Mouse (Mus musculus) heart, adult 2 months (tissue): ENCODE data around the gene Mpv17l2. TPM values are rescaled to one million over a fixed set of nuclear protein-coding genes. Genes with fewer than 3 reads are reported as not detected.

Experiments used
- DNase-seq, 2 experiments: peaks; one replicate each; pipeline ENCODE4 v3.0.0; 2021
- H3K27ac ChIP-seq: fragments of 200-600 bp; 2 replicates; pipeline ENCODE4 v1.8.1; 2022
- H3K27me3 ChIP-seq: fragments of 200-500 bp; 2 replicates; pipeline ENCODE4 v1.6.1; 2012; ENCODE audit warnings: mild to moderate bottlenecking, low read length, inconsistent platforms, mixed read lengths; ENCODE audit not compliant: control insufficient read depth, insufficient read depth
- H3K36me3 ChIP-seq: fragments of 200-500 bp; 2 replicates; pipeline ENCODE4 v1.6.1; 2012; ENCODE audit warnings: low read length, inconsistent platforms; ENCODE audit not compliant: control insufficient read depth, insufficient read depth
- H3K4me1 ChIP-seq: fragments of 200-500 bp; 2 replicates; pipeline ENCODE4 v1.6.1; 2011; ENCODE audit warnings: low read length; ENCODE audit not compliant: control insufficient read depth, insufficient read depth
- H3K4me3 ChIP-seq: fragments of 200-600 bp; 2 replicates; pipeline ENCODE4 v1.8.1; 2022
- H3K79me2 ChIP-seq: fragments of 200-500 bp; replicated peaks from 2 replicates; pipeline ENCODE4 v1.6.1; 2012; ENCODE audit warnings: mild to moderate bottlenecking, inconsistent platforms, low read length, moderate library complexity, mixed read lengths; ENCODE audit not compliant: control insufficient read depth, insufficient read depth
- H3K9ac ChIP-seq: fragments of 200-500 bp; 2 replicates; pipeline ENCODE4 v1.6.1; 2012; ENCODE audit warnings: low read depth, mild to moderate bottlenecking, control low read depth, inconsistent platforms, low read length, mixed read lengths
- CTCF ChIP-seq: fragments of 200-600 bp; IDR thresholded peaks from 2 replicates; pipeline ENCODE4 v1.8.1; 2022; ENCODE audit warnings: antibody characterized with exemption, mild to moderate bottlenecking, moderate library complexity
- EP300 ChIP-seq: fragments of 200-500 bp; IDR thresholded peaks from 2 replicates; pipeline ENCODE4 v1.6.1; 2011; ENCODE audit warnings: low read depth, low read length, control low read depth; ENCODE audit not compliant: insufficient read depth
- POLR2A ChIP-seq: fragments of 200-500 bp; IDR thresholded peaks from 2 replicates; pipeline ENCODE4 v1.6.1; 2011; ENCODE audit warnings: mild to moderate bottlenecking, low read depth, low read length, control low read depth; ENCODE audit not compliant: insufficient read depth
- WGBS: fragments of 180-500 bp; shearing (Covaris S2); methylation state at CpG from one replicate; pipeline ENCODE4 v1.1.7; 2018; 5-methylcytosine and 5-hydroxymethylcytosine counted together
- intact Hi-C: fragments of 180-260 bp; cut with DNase I; formaldehyde crosslinking; loops from one replicate; pipeline ENCODE4 v1.15.1; 2025
- polyA plus RNA-seq: library from polyadenylated mRNA; depleted of rRNA; stranded (reverse); fragments of >200 nt; gene quantifications from 2 replicates; pipeline ENCODE4 v1.2.3, GENCODE M21; 2012
- total RNA-seq, 2 experiments: library from RNA; stranded (reverse); gene quantifications; 2 replicates each; pipeline ENCODE4 v1.2.3; 2021

Mpv17l2 gene
- total and polyA plus RNA-seq, 3 experiments = 21.7 to 32.2 (median 29.1) TPM

DNA sequence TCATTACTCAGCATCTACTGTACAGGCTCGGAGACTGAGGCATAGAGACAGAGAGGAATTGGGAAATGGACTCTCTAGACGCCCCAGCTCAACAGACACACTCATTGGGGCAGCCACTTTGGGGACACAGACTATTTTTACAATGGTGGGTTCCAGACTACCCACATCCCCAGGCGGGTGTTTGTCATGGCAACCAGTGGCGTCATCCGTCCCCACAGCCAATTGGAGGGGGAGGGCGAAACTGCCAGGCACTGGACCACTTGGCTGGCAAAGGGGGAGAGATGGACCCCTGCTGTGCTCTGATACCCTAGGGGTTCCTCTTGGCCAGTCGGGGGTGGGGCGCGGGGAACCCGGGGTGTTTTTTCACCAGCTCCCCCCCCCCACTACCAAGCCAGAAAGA is 39.9 kb upstream of the Mpv17l2 start:
- Histone ChIP-seq H3K4me3 (no peak overlapping the region), H3K27me3 (no peaks in the 10 kb centered on the region), H3K27ac (no peak overlapping the region), H3K79me2 (no peaks in the 10 kb centered on the region), H3K36me3 (no peaks in the 10 kb centered on the region), H3K4me1 (peaks cover 3% of the 10 kb centered on the region; the same call in 1 of the 2 replicates), H3K9ac (no peak overlapping the region)
- intact Hi-C loops = no loop called here
- WGBS = 70% methylated on average over 10 of the region's 10 CpGs
- TF ChIP-seq POLR2A (no peak), EP300 (no peak), CTCF (no peak)
- no peak for DNase-seq

DNA sequence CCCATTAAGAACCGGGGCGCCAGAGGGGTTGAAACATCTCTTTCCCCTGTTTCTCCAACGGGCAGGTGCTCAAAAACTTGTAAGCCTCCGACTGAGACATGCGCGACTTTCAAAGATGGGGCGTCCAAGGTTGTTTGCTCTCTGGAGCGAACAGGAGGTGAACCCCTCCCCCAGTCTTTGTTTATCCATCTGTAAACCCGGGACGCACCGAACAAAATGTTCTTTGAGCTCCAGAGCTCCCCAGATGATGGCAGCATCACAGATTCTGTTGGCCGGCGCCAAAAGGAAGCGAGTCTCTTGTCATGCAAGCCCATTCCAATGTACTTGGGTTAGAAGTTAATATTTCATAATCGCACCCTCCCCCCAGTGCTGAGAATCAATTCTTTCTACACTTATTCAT is 37.5 kb upstream of the Mpv17l2 start:
- no peak overlapping the region for H3K4me3 ChIP-seq
- H3K9ac ChIP-seq = no peak overlapping the region
- H3K79me2 ChIP-seq = no peaks in the 10 kb centered on the region
- TF ChIP-seq EP300 (0 out of 2 replicates have a peak, but pooled peaks have one; percentile 18), CTCF (no peak), POLR2A (no peak)
- 18% methylated on average over 15 of the region's 15 CpGs for WGBS
- peaks cover 3% of the 10 kb centered on the region; the same call in 1 of the 2 replicates for H3K4me1 ChIP-seq
- no peaks in the 10 kb centered on the region for H3K27me3 ChIP-seq
- intact Hi-C loops = no loop called here
- peak; percentile 44 to 47 for DNase-seq
- no peaks in the 10 kb centered on the region for H3K36me3 ChIP-seq
- no peak overlapping the region for H3K27ac ChIP-seq

DNA sequence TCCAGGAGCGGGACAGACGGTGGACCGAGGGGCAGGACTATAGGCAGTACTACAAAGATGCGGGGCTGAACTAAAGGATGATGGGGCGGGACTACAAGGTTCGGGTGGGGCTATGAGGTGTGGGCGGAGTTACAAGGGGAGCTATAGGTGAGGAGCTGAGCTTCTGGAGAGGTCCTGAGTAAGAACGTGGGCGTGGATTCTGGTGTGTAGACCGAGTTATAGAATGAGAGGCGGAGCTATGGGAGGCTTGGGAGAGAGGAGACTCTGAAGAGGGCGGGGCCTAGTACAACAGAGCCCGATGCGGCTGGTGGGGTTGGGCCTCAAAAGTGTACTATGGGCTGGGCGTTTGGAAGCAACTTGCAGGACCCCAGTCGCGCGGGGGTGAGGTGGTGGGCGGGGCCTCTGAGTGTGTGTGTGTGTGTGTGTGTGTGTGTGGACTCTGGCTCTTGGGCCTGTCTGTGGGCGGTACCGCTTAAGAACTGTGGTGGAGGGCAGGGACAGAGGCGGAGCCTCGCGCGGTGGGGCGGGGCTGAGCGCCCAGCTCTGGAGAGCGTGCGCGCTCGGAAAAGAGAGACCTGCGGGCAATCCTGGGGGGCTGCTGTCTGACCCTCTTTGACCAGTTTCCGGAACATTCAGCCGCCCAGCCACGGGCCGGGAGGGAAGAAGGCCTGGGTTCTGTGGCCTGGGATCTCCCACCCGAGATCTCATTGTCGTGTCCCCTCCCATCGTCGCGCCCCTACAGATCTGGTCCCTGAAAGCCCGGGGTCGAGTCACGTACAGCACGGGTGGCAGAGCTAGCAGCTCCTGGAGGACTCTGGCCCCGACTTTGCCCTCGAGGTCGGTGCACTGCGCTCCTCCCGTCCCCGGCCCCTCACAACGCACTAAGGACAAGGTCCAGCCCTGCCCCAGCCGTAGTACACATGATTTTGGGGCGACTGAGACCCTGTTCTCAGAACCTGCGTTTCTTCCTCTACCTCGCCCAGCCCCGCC is 36.6 kb upstream of the Mpv17l2 start:
- no peaks in the 10 kb centered on the region for H3K27me3 ChIP-seq

DNA sequence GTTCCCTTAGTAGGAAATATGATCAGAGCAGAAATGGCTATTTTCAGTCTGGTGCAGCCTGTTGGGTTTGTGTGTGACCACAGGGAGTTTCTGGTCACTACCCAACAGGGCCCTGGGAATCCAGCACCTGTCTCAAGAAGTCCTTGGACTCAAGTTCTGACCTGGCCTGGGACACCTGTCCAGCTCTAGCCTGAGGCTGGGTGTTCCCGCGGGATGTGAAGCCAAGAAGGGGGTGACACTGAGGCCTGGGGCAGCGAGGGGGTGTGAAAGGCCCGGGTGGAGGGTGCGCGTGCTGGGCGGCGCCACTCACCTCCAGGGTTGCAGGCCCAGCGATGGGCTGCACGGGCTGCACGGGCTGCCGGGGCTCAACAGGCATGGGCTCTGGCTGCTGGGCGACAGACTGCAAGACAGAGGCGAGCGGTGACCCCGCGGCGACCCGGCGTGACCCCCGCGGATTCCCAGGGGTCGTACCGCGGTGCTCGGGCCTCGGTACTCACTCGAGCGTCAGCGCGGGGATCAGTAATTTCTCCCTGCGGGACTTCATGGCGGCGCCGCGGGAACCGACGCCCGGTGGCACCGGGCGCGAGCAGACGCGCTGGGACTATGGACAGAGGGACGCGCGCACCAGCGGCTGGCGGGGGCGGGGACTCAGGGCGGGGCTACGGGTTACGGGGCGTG is 35.8 kb upstream of the Mpv17l2 start:
- peaks cover 5% of the 10 kb centered on the region for H3K4me1 ChIP-seq
- intact Hi-C loops = loop anchor here (2.0 kb wide), 1 partner anchor 20 kb away; the partner anchor contains the start of gene Pik3r2
- H3K9ac ChIP-seq = peak overlapping the region; percentile 73
- TF ChIP-seq POLR2A (0 out of 2 replicates have a peak, but pooled peaks have one; percentile 21), EP300 (no peak)
- H3K27me3 ChIP-seq = no peaks in the 10 kb centered on the region
- peak overlapping the region; percentile 39; the same call in 1 of the 2 replicates for H3K27ac ChIP-seq
- H3K4me3 ChIP-seq = peak overlapping the region; percentile 61
- DNase-seq = no peak
- 8% methylated on average over 54 of the region's 54 CpGs for WGBS
- H3K36me3 ChIP-seq = no peaks in the 10 kb centered on the region
- H3K79me2 ChIP-seq = no peaks in the 10 kb centered on the region

More for the DNA sequence above, 36.6 kb upstream of the Mpv17l2 start:
- WGBS = 2% methylated on average over 53 of the region's 57 CpGs
- peak overlapping the region; percentile 61 for H3K4me3 ChIP-seq
- H3K79me2 ChIP-seq = no peaks in the 10 kb centered on the region
- H3K4me1 ChIP-seq = peaks cover 3% of the 10 kb centered on the region; the same call in 1 of the 2 replicates
- peak overlapping the region; percentile 64 for H3K9ac ChIP-seq
- TF ChIP-seq POLR2A (no peak), EP300 (no peak), CTCF (no peak)
- H3K27ac ChIP-seq = peak overlapping the region; percentile 9
- peak; percentile 90 to 91 for DNase-seq
- no peaks in the 10 kb centered on the region for H3K36me3 ChIP-seq
- intact Hi-C loops = loop anchor here (2.0 kb wide), 1 partner anchor 21 kb away; the partner anchor contains the start of gene Pik3r2

DNA sequence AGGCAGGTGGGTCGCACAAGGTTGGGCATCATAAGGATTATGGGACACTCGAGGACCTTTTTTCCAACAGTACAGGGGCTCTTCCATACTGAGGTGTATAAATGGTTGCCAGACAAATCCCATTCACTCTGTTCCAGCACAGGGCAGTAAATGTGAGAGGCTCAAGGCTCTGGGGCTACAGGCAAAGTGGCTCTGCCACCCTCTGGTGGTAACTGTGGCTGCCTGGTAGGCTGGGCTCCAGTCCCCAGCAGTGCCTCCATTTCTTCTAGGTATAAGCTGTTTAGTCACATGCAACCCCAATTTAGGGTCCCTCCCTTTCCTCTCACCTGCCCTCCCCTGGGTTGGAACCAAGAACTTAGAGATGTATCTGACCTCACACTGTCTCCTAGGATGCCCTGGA is 34.6 kb upstream of the Mpv17l2 start:
- Histone ChIP-seq H3K79me2 (no peaks in the 10 kb centered on the region), H3K4me1 (peaks cover 6% of the 10 kb centered on the region), H3K27ac (no peak overlapping the region), H3K4me3 (no peak overlapping the region), H3K36me3 (no peaks in the 10 kb centered on the region), H3K27me3 (no peaks in the 10 kb centered on the region), H3K9ac (no peak overlapping the region)
- no peak for DNase-seq
- intact Hi-C loops = no loop called here
- TF ChIP-seq POLR2A (no peak), CTCF (peak; percentile 35)
- 89% methylated on average over 2 of the region's 2 CpGs for WGBS

DNA sequence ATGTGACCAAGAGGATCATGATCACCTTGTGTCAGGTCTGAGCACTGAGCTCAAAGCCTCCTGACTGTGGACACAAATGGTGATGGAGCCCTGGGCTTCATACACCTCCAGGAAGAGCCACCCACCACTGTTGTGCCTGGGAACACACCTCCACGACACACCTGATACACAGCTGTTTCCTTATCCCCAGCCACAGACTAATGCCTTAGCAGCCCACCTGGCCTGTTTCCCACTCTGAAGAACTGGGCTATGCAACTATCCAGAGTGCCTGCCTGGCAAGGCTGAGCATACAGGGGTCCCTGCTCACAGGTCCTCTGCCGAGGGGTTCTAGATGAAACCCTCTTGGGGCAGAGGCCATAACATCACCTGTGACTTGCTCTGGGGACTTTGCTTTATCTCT is 33.5 kb upstream of the Mpv17l2 start:
- TF ChIP-seq CTCF = no peak
- TF ChIP-seq EP300 = no peak
- no peak for TF ChIP-seq POLR2A
- DNase-seq = no peak
- Histone ChIP-seq H3K36me3 (no peaks in the 10 kb centered on the region), H3K4me3 (no peak overlapping the region), H3K9ac (no peak overlapping the region), H3K79me2 (no peaks in the 10 kb centered on the region), H3K27me3 (no peaks in the 10 kb centered on the region), H3K27ac (no peak overlapping the region), H3K4me1 (peaks cover 6% of the 10 kb centered on the region)
- 74% methylated on average over 2 of the region's 2 CpGs for WGBS
- intact Hi-C loops = no loop called here
